Mouse (Mus musculus): ENCODE data around the gene Ppm1d.

- TF ChIP-seq GATA1 (IDR thresholded peaks at IDR 0.05; ENCODE audit: borderline replicate concordance, low read length) = no peak
- TF ChIP-seq FLI1 (IDR thresholded peaks at IDR 0.05; ENCODE audit: low read length) = no peak
Observed at GRCm38 (mm10) chr11:85352539-85353380, 41.7 kb downstream of the Ppm1d start, which contains the start of gene Bcas3.

Data from megakaryocyte, embryonic 14.5 days (primary cell).